ENCODE assay signal across 8 mouse cellular contexts in the genomic region with DNA sequence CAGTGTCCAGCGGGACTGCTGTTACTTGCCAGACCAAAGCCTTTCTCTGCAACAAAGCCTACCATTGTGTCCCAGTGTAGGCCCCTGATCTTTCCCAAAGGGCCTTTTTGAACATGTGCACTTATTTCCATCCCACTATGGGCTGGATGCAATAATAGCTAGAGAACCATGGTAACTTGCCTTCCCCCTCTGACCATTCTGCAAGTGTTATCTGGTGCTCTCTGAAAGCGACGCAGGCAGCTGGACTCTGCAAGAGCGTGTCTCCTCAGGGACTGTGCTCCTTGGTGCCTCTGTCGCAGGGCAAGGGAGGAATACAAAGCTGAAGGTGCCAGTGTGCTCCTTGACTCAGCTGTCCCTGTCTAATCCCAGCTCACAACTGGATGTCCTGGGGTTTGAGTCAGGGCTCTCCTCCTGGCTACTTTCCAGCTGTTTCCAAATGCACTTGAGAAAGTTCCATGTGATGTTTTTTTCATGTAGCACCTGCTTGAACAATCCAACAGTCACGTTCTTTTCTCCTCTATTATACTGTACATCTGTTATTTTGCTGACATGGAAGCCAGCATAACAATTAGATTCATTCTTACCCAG.
DNase-seq lines count a peak whose midpoint lies in the region; ATAC-seq and TF ChIP-seq lines count a peak whose summit lies in the region.

No protein-coding gene starts in this region.

- no peak overlapping the region for H3K4me3 ChIP-seq in gastrocnemius, adult 2 months
- H3K4me3 ChIP-seq in forebrain, postnatal 0 days (ENCODE audit: low read depth, low read length): no peak overlapping the region
- H3K4me3 ChIP-seq in midbrain, embryonic 11.5 days (ENCODE audit: low read depth, low read length): no peak overlapping the region

- WGBS in forebrain, postnatal 0 days: 28% methylated on average over 6 of the region's 6 CpGs
- WGBS in midbrain, embryonic 11.5 days: 53% methylated on average over 6 of the region's 6 CpGs

- no peaks in the 10 kb centered on the region for H3K27me3 ChIP-seq in forebrain, postnatal 0 days (ENCODE audit: insufficient read depth, low read length)
- H3K27me3 ChIP-seq in midbrain, embryonic 11.5 days (ENCODE audit: control insufficient read depth, insufficient read depth, low read length): no peaks in the 10 kb centered on the region

- H3K4me1 ChIP-seq in forebrain, postnatal 0 days (ENCODE audit: insufficient read depth): no peaks in the 10 kb centered on the region
- H3K4me1 ChIP-seq in midbrain, embryonic 11.5 days (ENCODE audit: control insufficient read depth, insufficient read depth, low read length): 0 out of 2 replicates have a peak, but pooled peaks cover 4% of the 10 kb centered on the region

- peak; percentile 62 for ATAC-seq in forebrain, postnatal 0 days
- ATAC-seq in midbrain, embryonic 11.5 days (ENCODE audit: low FRiP score): peak; percentile 73

- H3K9ac ChIP-seq in forebrain, postnatal 0 days: no peak overlapping the region
- no peak overlapping the region for H3K9ac ChIP-seq in midbrain, embryonic 11.5 days (ENCODE audit: low read length)

- intact Hi-C loops in gastrocnemius, adult 2 months (cut with DNase I): no loop called here

- DNase-seq in gastrocnemius, adult 2 months: no peak
- no peak for DNase-seq in gastrocnemius, postnatal 10 days
- peak; percentile 53 for DNase-seq in NIH3T3 (ENCODE audit: low read depth)
- peak; percentile 39 for DNase-seq in forebrain, postnatal 0 days
- peak; percentile 82 for DNase-seq in midbrain, embryonic 11.5 days (ENCODE audit: low spot score, missing footprints)
- DNase-seq in right cerebral cortex, adult 2 months (ENCODE audit: low spot score in 2 of 2): no peak
- no peak for DNase-seq in right cerebral cortex, postnatal 14 days
- DNase-seq in left cerebral cortex, adult 8-10 months (ENCODE audit: low spot score in 2 of 2): no peak

- H3K27ac ChIP-seq in gastrocnemius, adult 2 months: peak overlapping the region; percentile 5; the same call in 1 of the 2 replicates
- H3K27ac ChIP-seq in forebrain, postnatal 0 days (ENCODE audit: low read depth, low read length): 0 out of 2 replicates have a peak overlapping the region, but pooled peaks have one; percentile 15
- H3K27ac ChIP-seq in midbrain, embryonic 11.5 days (ENCODE audit: low read depth, low read length): peak overlapping the region; percentile 11; the same call in 1 of the 2 replicates

- H3K9me3 ChIP-seq in forebrain, postnatal 0 days (ENCODE audit: low read length): no peaks in the 10 kb centered on the region
- no peaks in the 10 kb centered on the region for H3K9me3 ChIP-seq in midbrain, embryonic 11.5 days (ENCODE audit: control insufficient read depth, low read length)

- H3K4me2 ChIP-seq in forebrain, postnatal 0 days (ENCODE audit: low read depth): no peak overlapping the region
- no peak overlapping the region for H3K4me2 ChIP-seq in midbrain, embryonic 11.5 days

- no peak for TF ChIP-seq CTCF in gastrocnemius, adult 2 months (IDR thresholded peaks at IDR 0.05)
- TF ChIP-seq CTCF in forebrain, postnatal 0 days (IDR thresholded peaks at IDR 0.05; ENCODE audit: low read depth): no peak

- no peaks in the 10 kb centered on the region for H3K36me3 ChIP-seq in forebrain, postnatal 0 days (ENCODE audit: insufficient read depth)
- no peaks in the 10 kb centered on the region for H3K36me3 ChIP-seq in midbrain, embryonic 11.5 days (ENCODE audit: control insufficient read depth, insufficient read depth, low read length)

Comparison
In these comparisons a context has a peak if more than half of its experiments do, and no peak if none do; other contexts are left out.
1. DNase-seq: peak in NIH3T3 (single experiment), forebrain, postnatal 0 days (single experiment) and midbrain, embryonic 11.5 days (single experiment); none in gastrocnemius, adult 2 months (single experiment), gastrocnemius, postnatal 10 days (single experiment), right cerebral cortex, adult 2 months (0 of 2), right cerebral cortex, postnatal 14 days (single experiment) and left cerebral cortex, adult 8-10 months (0 of 2).
2. Peak in every context shown above with its lines, with median percentiles within 50 percentile points of each other: H3K27ac ChIP-seq.